Mouse (Mus musculus): Measurements from ENCODE around the gene Haus3. TPM values are rescaled to one million over a fixed set of nuclear protein-coding genes. Genes with fewer than 3 reads are reported as not detected.

Haus3 gene
- polyA plus RNA-seq, 1 experiment from 2014 or later = 57.0 TPM

- ATAC-seq (ENCODE audit: insufficient number of reproducible peaks, low FRiP score, low TSS enrichment, low read depth) (no peak), DNase-seq (ENCODE audit: low spot score) (no peak)
- Histone ChIP-seq H3K4me1 (ENCODE audit: control insufficient read depth, insufficient read depth, low read length) (peaks cover 5% of the 10 kb centered on the region), H3K9ac (ENCODE audit: low read length) (no peak overlapping the region), H3K4me2 (ENCODE audit: low read depth, severe bottlenecking) (no peak overlapping the region), H3K27me3 (ENCODE audit: control insufficient read depth, insufficient read depth, low read length) (no peaks in the 10 kb centered on the region), H3K27ac (replicated peaks; ENCODE audit: low read depth, low read length) (no peak overlapping the region), H3K36me3 (ENCODE audit: control insufficient read depth, insufficient read depth, low read length) (no peaks in the 10 kb centered on the region), H3K9me3 (ENCODE audit: control insufficient read depth, low read length) (no peaks in the 10 kb centered on the region), H3K4me3 (ENCODE audit: low read depth, low read length) (no peak overlapping the region)
- 75% methylated on average over 4 of the region's 4 CpGs for WGBS
Observed at GRCm38 (mm10) chr5:34191843-34192242, 22.5 kb upstream of the Haus3 start.

GRCm38 (mm10) chr5:34191021-34191420 lies 21.7 kb upstream of the Haus3 start:
- WGBS = 46% methylated on average over 4 of the region's 4 CpGs
- Histone ChIP-seq H3K4me1 (ENCODE audit: control insufficient read depth, insufficient read depth, low read length) (peaks cover 11% of the 10 kb centered on the region), H3K27ac (replicated peaks; ENCODE audit: low read depth, low read length) (no peak overlapping the region), H3K27me3 (ENCODE audit: control insufficient read depth, insufficient read depth, low read length) (no peaks in the 10 kb centered on the region), H3K4me2 (ENCODE audit: low read depth, severe bottlenecking) (no peak overlapping the region), H3K36me3 (ENCODE audit: control insufficient read depth, insufficient read depth, low read length) (no peaks in the 10 kb centered on the region), H3K9me3 (ENCODE audit: control insufficient read depth, low read length) (no peaks in the 10 kb centered on the region), H3K4me3 (ENCODE audit: low read depth, low read length) (no peak overlapping the region), H3K9ac (ENCODE audit: low read length) (no peak overlapping the region)
- DNase-seq (ENCODE audit: low spot score) (no peak), ATAC-seq (ENCODE audit: insufficient number of reproducible peaks, low FRiP score, low TSS enrichment, low read depth) (no peak)

GRCm38 (mm10) chr5:34189521-34189920 lies 20.2 kb upstream of the Haus3 start:
- Histone ChIP-seq H3K4me2 (ENCODE audit: low read depth, severe bottlenecking) (no peak overlapping the region), H3K4me3 (ENCODE audit: low read depth, low read length) (no peak overlapping the region), H3K27me3 (ENCODE audit: control insufficient read depth, insufficient read depth, low read length) (no peaks in the 10 kb centered on the region), H3K27ac (replicated peaks; ENCODE audit: low read depth, low read length) (no peak overlapping the region), H3K9ac (ENCODE audit: low read length) (no peak overlapping the region), H3K36me3 (ENCODE audit: control insufficient read depth, insufficient read depth, low read length) (no peaks in the 10 kb centered on the region), H3K4me1 (ENCODE audit: control insufficient read depth, insufficient read depth, low read length) (peaks cover 16% of the 10 kb centered on the region), H3K9me3 (ENCODE audit: control insufficient read depth, low read length) (no peaks in the 10 kb centered on the region)
- ATAC-seq (ENCODE audit: insufficient number of reproducible peaks, low FRiP score, low TSS enrichment, low read depth) (no peak), DNase-seq (ENCODE audit: low spot score) (no peak)
- 62% methylated on average over 1 of the region's 1 CpGs for WGBS

DNA sequence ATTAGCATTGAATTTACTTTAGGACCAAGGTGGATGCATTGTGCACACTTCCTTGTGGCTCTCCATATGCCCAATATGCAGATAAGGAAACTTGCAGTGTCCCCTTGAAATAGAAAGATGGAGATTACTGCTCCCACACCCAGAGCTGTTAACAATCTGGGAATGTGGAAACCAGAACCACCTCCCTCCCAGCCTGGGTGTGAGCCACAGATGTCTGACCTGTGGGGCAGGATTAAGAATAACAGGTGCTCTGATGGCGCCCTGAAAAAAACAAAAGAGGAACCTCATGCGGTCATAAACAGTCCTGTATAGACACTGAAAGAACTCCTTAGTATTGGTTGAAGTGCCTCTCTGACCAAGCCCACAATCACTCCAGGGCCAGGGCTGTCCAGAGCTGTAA lies 19.5 kb upstream of the Haus3 start:
- Histone ChIP-seq H3K36me3 (ENCODE audit: control insufficient read depth, insufficient read depth, low read length) (no peaks in the 10 kb centered on the region), H3K4me3 (ENCODE audit: low read depth, low read length) (no peak overlapping the region), H3K4me2 (ENCODE audit: low read depth, severe bottlenecking) (peak overlapping the region; percentile 90; the same call in 1 of the 2 replicates), H3K27me3 (ENCODE audit: control insufficient read depth, insufficient read depth, low read length) (no peaks in the 10 kb centered on the region), H3K9ac (ENCODE audit: low read length) (no peak overlapping the region), H3K9me3 (ENCODE audit: control insufficient read depth, low read length) (no peaks in the 10 kb centered on the region), H3K27ac (replicated peaks; ENCODE audit: low read depth, low read length) (no peak overlapping the region), H3K4me1 (ENCODE audit: control insufficient read depth, insufficient read depth, low read length) (peaks cover 16% of the 10 kb centered on the region)
- ATAC-seq (ENCODE audit: insufficient number of reproducible peaks, low FRiP score, low TSS enrichment, low read depth) = no peak
- DNase-seq (ENCODE audit: low spot score) = no peak
- WGBS = 68% methylated on average over 2 of the region's 2 CpGs

DNA sequence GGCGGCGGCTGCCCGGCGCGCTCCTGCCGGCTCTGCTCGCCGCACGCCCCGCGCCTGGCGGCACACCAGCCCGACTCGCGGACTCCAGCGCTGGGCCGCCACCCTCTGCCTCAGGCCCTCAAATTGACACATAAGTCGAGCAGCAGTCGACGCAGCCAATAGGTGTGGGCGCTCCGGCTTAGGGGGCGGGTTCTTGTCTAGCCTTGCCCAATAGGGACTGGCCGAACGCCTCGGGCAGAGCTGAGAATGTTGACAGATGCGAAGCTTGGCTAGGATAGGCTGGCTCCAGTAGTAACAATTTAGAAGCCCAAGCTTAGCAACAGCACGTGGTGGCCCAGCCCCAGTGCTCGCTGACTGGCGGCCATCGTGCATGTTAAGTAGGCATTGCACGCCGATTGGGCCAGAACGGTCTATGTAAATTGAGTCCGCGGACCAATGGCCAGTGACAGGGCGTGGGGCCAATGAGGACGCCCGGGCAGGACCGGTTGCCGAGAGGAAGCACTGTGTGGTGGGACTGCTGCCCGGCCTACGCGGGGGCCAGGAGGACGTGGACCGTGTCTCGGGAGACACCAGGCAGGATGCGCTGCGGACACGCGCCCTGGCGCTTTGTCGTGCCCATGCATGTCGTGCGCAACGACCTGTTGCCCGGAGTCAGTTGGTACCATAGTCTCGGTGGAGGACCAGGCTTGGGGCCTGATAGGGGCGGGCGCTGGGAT lies 18.4 kb upstream of the Haus3 start, which contains the start of gene Mxd4:
Gene Mxd4, minus strand, starts transcription at position 120 of the 716 bp plus-strand sequence.
- Histone ChIP-seq H3K27ac (replicated peaks; ENCODE audit: low read depth, low read length) (peak within 1 kb of the TSS; percentile 73), H3K9ac (ENCODE audit: low read length) (peak within 1 kb of the TSS; percentile 77), H3K9me3 (ENCODE audit: control insufficient read depth, low read length) (no peaks in the 10 kb centered on the region), H3K27me3 (ENCODE audit: control insufficient read depth, insufficient read depth, low read length) (no peaks in the 10 kb centered on the region), H3K4me3 (ENCODE audit: low read depth, low read length) (peak within 1 kb of the TSS; percentile 93), H3K4me2 (ENCODE audit: low read depth, severe bottlenecking) (peak within 1 kb of the TSS; percentile 90), H3K4me1 (ENCODE audit: control insufficient read depth, insufficient read depth, low read length) (peaks cover 16% of the 10 kb centered on the region), H3K36me3 (ENCODE audit: control insufficient read depth, insufficient read depth, low read length) (no peaks in the 10 kb centered on the region)
- ATAC-seq (ENCODE audit: insufficient number of reproducible peaks, low FRiP score, low TSS enrichment, low read depth) (peak; percentile 99), DNase-seq (ENCODE audit: low spot score) (peak; percentile 98)
- under 1% methylated on average over 60 of the region's 60 CpGs for WGBS

GRCm38 (mm10) chr5:34186961-34187391 lies 17.6 kb upstream of the Haus3 start:
- H3K9ac ChIP-seq (ENCODE audit: low read length) = peak overlapping the region; percentile 77
- no peaks in the 10 kb centered on the region for H3K9me3 ChIP-seq (ENCODE audit: control insufficient read depth, low read length)
- DNase-seq (ENCODE audit: low spot score) (peak; percentile 63), ATAC-seq (ENCODE audit: insufficient number of reproducible peaks, low FRiP score, low TSS enrichment, low read depth) (0 out of 2 replicates have a peak, but pooled peaks have one; percentile 3)
- WGBS = under 1% methylated on average over 46 of the region's 46 CpGs
- H3K4me3 ChIP-seq (ENCODE audit: low read depth, low read length) = peak overlapping the region; percentile 93
- peak overlapping the region; percentile 90 for H3K4me2 ChIP-seq (ENCODE audit: low read depth, severe bottlenecking)
- peaks cover 2% of the 10 kb centered on the region; the same call in 1 of the 2 replicates for H3K36me3 ChIP-seq (ENCODE audit: control insufficient read depth, insufficient read depth, low read length)
- peak overlapping the region; percentile 73 for H3K27ac ChIP-seq (replicated peaks; ENCODE audit: low read depth, low read length)
- peaks cover 16% of the 10 kb centered on the region for H3K4me1 ChIP-seq (ENCODE audit: control insufficient read depth, insufficient read depth, low read length)
- H3K27me3 ChIP-seq (ENCODE audit: control insufficient read depth, insufficient read depth, low read length) = no peaks in the 10 kb centered on the region

DNA sequence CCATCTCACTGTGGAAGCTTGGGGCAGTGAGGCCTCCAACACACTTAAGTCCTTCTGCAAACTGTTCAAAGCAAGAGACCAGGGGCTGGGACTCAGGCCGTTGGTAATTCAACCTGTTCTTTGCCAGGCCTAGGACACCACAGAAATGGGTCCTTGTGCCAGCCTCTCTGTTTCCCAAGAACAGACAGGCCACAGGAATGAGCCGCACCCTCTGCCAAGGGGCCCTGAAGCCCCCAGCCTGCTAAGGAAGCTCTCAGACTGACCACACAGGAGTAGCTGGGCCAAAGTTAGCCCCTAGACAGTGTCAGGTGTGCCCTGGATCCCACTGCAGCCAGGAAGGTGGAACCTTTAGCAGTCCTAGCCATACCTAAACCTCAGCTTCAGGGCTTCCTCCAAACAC lies 17.1 kb upstream of the Haus3 start:
- H3K9me3 ChIP-seq (ENCODE audit: control insufficient read depth, low read length) = no peaks in the 10 kb centered on the region
- peak overlapping the region; percentile 90 for H3K4me2 ChIP-seq (ENCODE audit: low read depth, severe bottlenecking)
- H3K9ac ChIP-seq (ENCODE audit: low read length) = peak overlapping the region; percentile 77
- peaks cover 16% of the 10 kb centered on the region for H3K4me1 ChIP-seq (ENCODE audit: control insufficient read depth, insufficient read depth, low read length)
- DNase-seq (ENCODE audit: low spot score) (no peak), ATAC-seq (ENCODE audit: insufficient number of reproducible peaks, low FRiP score, low TSS enrichment, low read depth) (no peak)
- no peaks in the 10 kb centered on the region for H3K27me3 ChIP-seq (ENCODE audit: control insufficient read depth, insufficient read depth, low read length)
- H3K4me3 ChIP-seq (ENCODE audit: low read depth, low read length) = peak overlapping the region; percentile 93
- 81% methylated on average over 2 of the region's 2 CpGs for WGBS
- peaks cover 2% of the 10 kb centered on the region; the same call in 1 of the 2 replicates for H3K36me3 ChIP-seq (ENCODE audit: control insufficient read depth, insufficient read depth, low read length)
- no peak overlapping the region for H3K27ac ChIP-seq (replicated peaks; ENCODE audit: low read depth, low read length)

GRCm38 (mm10) chr5:34185791-34186190 lies 16.5 kb upstream of the Haus3 start:
- H3K9ac ChIP-seq (ENCODE audit: low read length) = no peak overlapping the region
- peaks cover 2% of the 10 kb centered on the region; the same call in 1 of the 2 replicates for H3K36me3 ChIP-seq (ENCODE audit: control insufficient read depth, insufficient read depth, low read length)
- H3K27ac ChIP-seq (replicated peaks; ENCODE audit: low read depth, low read length) = no peak overlapping the region
- H3K4me2 ChIP-seq (ENCODE audit: low read depth, severe bottlenecking) = peak overlapping the region; percentile 90; the same call in 1 of the 2 replicates
- H3K9me3 ChIP-seq (ENCODE audit: control insufficient read depth, low read length) = no peaks in the 10 kb centered on the region
- ATAC-seq (ENCODE audit: insufficient number of reproducible peaks, low FRiP score, low TSS enrichment, low read depth) (no peak), DNase-seq (ENCODE audit: low spot score) (no peak)
- peak overlapping the region; percentile 93; the same call in 1 of the 2 replicates for H3K4me3 ChIP-seq (ENCODE audit: low read depth, low read length)
- peaks cover 16% of the 10 kb centered on the region for H3K4me1 ChIP-seq (ENCODE audit: control insufficient read depth, insufficient read depth, low read length)
- H3K27me3 ChIP-seq (ENCODE audit: control insufficient read depth, insufficient read depth, low read length) = no peaks in the 10 kb centered on the region
